Mouse (Mus musculus) bone marrow macrophage, adult 2 months (primary cell): ENCODE results near the gene Agap1.

ENCODE experiments used
- CTCF ChIP-seq: IDR thresholded peaks from 2 replicates; pipeline ENCODE4 v1.5.1; 2012; ENCODE audit warnings: low read depth, mild to moderate bottlenecking, low read length, moderate library complexity
- POLR2A ChIP-seq: IDR thresholded peaks from 2 replicates; pipeline ENCODE4 v1.6.1; 2012; ENCODE audit warnings: mild to moderate bottlenecking, low read depth, low read length, borderline replicate concordance

- TF ChIP-seq CTCF, result no peak
- TF ChIP-seq POLR2A, result no peak
Measured at GRCm38 (mm10) chr1:89849861-89850230, 395.2 kb downstream of the Agap1 start.
